Comparison of ENCODE assay signal across 8 mouse cellular contexts in genomic region chr2:112492856-112493538, GRCm38 (mm10). TPM values are rescaled to one million over a fixed set of nuclear protein-coding genes. Genes with fewer than 3 reads are reported as not detected.
A peak's percentile ranks its signal among the peaks of the same experiment; 100 is the strongest.
DNase-seq lines count a peak whose midpoint lies in the region.

Gene Aven (plus strand): TSS chr2:112492964.

- peaks cover 30% of the 10 kb centered on the region for H3K4me1 ChIP-seq in hindbrain, embryonic 10.5 days (replicated peaks)

- no peaks in the 10 kb centered on the region for H3K9me3 ChIP-seq in hindbrain, embryonic 10.5 days

- DNase-seq in MN1 (ENCODE audit: low spot score) = peak; percentile 90
- DNase-seq in cerebellum, adult 8-10 months = peak; percentile 86
- peak; percentile 79 for DNase-seq in forelimb bud, embryonic 11.5 days (ENCODE audit: low read depth, low spot score)
- peak; percentile 89 for DNase-seq in hindbrain, embryonic 10.5 days (ENCODE audit: low spot score)
- DNase-seq in layer of hippocampus, postnatal 25 days (ENCODE audit: extremely low spot score in 1 of 2, low spot score in 1 of 2) = peak; percentile 70 to 78
- DNase-seq in lung, postnatal 25 days (ENCODE audit: low spot score) = peak; percentile 81
- peak; percentile 69 for DNase-seq in retina, adult 2 months (ENCODE audit: low read depth, low spot score)
- peak; percentile 79 for DNase-seq in thymus, postnatal 25 days

- under 1% methylated on average over 84 of the region's 87 CpGs for WGBS in hindbrain, embryonic 10.5 days

- H3K4me3 ChIP-seq in hindbrain, embryonic 10.5 days = peak within 1 kb of the TSS; percentile 81

- no peaks in the 10 kb centered on the region for H3K27me3 ChIP-seq in hindbrain, embryonic 10.5 days (ENCODE audit: insufficient read depth, poor library complexity, severe bottlenecking)

- H3K27ac ChIP-seq in hindbrain, embryonic 10.5 days = peak within 1 kb of the TSS; percentile 100

- no peaks in the 10 kb centered on the region for H3K36me3 ChIP-seq in hindbrain, embryonic 10.5 days

RNA-seq across cellular contexts. Expression of gene Aven, which starts in this region (rescaled TPM):
- 6.3 and 7.4 TPM in 2 replicates for polyA plus RNA-seq in hindbrain, embryonic 10.5 days (2016; fragmentation: Nextera tagmentation; extraction: Ambion mirVana)
- total RNA-seq in layer of hippocampus, postnatal 25 days (2021) = 1 to 10 TPM; 8.1 to 9.5 TPM

Comparison
In these comparisons a context has a peak if more than half of its experiments do, and no peak if none do; other contexts are left out.
1. Peak in every context shown above with its lines: DNase-seq, H3K4me3 ChIP-seq and H3K27ac ChIP-seq.